Mouse (Mus musculus): Measurements from ENCODE around the gene Eng. TPM values are rescaled to one million over a fixed set of nuclear protein-coding genes. Genes with fewer than 3 reads are reported as not detected.
A peak's percentile ranks its signal among the peaks of the same experiment; 100 is the strongest.

The Eng gene
- total RNA-seq, 2 experiments from 2014 or later = 1.5 to 4.0 TPM

DNA sequence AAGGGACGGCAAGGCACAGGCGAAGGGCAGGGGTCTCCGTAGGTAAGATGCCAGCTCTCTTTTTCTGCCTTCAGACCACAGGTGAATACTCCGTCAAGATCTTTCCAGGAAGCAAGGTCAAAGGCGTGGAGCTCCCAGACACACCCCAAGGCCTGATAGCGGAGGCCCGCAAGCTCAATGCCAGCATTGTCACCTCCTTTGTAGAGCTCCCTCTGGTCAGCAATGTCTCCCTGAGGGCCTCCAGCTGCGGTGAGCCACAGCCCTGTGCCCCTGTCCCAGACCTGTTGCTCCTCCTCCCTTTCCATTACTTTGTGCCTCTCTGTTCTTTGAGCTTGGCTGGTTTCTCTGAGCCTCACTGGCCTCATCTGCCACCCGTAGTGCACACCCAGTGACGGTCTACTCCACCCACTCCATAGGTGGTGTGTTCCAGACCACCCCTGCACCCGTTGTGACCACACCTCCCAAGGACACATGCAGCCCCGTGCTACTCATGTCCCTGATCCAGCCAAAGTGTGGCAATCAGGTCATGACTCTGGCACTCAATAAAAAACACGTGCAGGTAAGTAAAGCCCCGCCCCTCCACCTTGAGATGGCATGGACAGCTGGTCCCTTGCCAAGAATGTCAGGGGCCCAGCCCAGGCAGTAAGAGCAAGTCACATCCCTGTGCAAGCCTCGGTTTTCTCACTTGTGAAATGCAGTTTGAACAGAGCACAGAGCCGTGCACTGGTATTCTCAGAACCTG lies 27.0 kb downstream of the Eng start:
- ATAC-seq (replicated peaks; ENCODE audit: low FRiP score, poor library complexity, severe bottlenecking) = no peak

DNA sequence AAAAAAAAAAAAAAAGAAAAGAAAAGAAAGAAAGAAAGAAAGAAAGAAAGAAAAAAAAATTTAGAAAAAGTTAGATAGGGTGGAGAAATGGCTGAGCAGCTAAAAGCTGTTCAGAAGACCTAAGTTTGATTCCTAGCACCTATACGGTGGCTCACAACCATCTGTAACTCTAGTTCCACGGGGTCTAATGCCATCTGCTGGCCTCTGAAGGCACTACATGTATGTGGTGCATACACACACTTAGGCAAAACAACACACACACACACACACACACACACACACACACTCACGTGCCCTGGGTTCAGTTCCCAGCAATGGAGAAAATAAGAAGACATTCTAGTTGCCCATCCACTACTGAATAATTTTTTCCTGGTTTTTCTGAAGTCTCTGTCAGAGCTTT lies 30.4 kb downstream of the Eng start:
- ATAC-seq (replicated peaks; ENCODE audit: low FRiP score, poor library complexity, severe bottlenecking) = no peak

DNA sequence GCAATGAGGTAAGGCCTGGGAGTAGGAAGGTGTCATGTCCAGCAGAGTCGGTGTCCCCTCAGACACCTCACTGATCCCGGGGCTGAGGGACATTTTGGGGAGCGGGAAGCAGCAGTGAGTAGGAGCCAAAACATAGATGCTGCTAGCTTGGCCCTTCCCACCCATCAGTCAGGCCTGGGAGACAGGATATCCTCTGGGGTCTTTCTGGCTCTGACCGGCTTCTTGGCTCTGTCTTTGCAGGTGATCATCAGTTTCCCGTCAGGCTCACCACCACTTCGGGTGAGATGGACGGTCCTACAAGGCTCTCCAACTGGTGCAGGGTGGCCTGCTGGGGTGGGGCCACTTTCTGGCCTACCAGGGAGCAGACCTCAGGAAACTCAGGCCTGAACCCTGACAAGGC lies 31.3 kb downstream of the Eng start:
- ATAC-seq (replicated peaks; ENCODE audit: low FRiP score, poor library complexity, severe bottlenecking) = no peak

DNA sequence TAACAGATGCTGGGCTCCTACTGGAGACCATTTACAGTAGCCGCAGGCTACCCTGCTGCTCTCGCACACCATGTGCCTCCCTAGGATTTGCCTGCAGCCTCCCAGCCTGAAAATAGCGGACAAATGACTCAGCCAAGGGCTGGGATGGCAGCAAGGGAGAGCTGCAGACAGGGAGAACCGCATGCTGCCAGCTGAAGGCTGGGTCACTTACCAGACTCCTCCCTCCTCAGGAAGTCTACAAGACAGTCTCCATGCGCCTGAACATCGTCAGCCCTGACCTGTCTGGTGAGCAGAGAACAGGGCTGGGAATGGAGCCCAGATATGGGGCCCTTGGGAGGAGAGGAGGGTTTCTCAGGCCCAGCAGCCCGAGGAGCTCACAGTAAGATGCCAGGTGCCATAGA lies 33.7 kb downstream of the Eng start:
- ATAC-seq (replicated peaks; ENCODE audit: low FRiP score, poor library complexity, severe bottlenecking) = no peak

DNA sequence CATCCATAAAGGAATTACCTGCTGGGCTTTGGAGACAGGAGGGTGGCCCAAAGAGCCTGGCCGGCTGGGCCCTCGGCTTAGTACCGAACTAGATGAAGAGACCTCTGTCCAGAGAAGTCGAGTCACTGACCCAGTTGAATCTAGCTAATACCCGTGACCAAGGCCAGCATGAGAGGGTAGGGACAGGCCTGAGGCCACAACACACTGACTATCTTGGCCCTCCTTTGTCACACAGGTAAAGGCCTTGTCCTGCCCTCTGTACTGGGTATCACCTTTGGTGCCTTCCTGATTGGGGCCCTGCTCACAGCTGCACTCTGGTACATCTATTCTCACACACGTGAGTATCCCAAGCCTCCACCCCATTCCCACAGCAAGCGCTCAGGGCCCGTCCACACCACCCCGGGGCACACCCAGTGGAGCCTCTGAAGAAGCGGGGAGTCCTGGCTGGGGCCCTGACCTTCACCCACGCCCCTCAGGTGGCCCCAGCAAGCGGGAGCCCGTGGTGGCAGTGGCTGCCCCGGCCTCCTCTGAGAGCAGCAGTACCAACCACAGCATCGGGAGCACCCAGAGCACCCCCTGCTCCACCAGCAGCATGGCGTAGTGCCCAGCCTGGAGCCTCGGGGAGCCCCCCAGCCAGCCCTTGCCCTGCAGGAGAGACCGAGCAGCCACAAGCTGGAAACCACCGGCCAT lies 34.7 kb downstream of the Eng start:
- ATAC-seq (replicated peaks; ENCODE audit: low FRiP score, poor library complexity, severe bottlenecking) = no peak

DNA sequence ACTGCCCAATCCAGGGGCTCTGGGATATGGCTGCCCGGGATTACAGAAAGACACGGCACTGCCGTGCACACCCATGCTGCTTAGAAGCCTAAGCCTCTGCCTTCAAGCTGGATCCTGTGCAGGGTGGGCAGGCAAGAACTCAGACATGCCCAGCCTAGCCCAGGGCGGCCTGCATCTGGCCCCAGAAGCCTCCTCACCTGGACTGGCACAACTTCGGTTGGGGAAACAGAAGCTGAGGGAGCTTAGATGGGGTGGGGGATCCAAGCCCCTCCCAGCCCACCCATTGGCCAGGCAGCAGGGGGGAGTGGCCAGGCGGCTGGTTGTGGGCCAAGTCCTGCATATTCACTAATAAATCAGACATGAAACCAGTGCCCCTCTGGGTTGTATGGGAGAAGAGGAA lies 35.4 kb downstream of the Eng start:
- no peak for ATAC-seq (replicated peaks; ENCODE audit: low FRiP score, poor library complexity, severe bottlenecking)

DNA sequence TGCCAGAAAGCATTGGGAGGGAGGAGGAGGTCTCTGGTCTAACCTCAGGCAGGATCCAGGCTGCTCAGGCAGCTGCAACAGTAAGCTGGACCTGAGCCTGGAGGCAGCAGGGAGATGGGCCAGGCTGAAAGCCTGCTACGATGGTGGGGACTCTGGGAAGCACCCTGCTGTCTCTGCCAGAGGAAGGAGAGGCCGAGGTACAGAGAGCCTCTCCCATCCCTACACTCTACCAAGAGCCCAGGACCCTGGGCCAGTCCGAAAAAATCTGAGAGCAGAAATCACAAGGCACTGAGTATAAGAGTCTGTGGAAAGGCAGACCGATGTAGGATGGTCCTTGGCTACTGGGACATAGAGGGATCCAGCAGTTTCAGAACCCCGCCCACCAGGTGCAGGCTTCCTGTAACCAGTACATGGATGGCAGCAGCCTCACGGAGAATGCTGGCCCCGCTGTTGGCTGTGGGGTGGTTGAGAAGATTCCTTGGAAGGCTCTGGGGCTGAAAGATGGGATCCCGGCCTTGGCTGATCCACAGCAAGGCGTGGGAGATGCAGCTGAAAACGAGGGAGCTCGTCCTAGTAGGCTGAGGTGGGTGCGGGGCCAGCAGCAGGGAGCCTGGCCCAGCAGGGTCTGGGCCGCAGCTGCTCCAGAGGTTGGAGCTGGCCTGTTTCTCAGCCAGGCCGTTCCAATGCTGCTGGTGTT lies 36.5 kb downstream of the Eng start:
- no peak for ATAC-seq (replicated peaks; ENCODE audit: low FRiP score, poor library complexity, severe bottlenecking)

DNA sequence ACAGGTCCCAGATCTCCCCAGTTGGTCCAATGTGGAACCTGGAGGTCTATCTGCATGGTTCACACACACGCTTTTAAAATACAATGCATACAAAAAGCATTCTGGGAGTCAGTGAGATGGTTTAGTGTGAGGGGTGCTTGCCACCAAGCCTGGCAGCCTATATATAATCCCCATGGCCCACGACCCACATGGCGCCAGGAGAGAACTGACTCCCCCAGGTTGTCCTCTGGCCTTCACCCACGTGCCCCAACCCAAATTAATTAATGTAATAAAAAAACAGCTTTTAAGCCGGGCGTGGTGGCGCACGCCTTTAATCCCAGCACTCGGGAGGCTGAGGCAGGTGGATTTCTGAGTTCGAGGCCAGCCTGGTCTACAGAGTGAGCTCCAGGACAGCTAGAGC lies 37.3 kb downstream of the Eng start:
- ATAC-seq (replicated peaks; ENCODE audit: low FRiP score, poor library complexity, severe bottlenecking) = no peak

DNA sequence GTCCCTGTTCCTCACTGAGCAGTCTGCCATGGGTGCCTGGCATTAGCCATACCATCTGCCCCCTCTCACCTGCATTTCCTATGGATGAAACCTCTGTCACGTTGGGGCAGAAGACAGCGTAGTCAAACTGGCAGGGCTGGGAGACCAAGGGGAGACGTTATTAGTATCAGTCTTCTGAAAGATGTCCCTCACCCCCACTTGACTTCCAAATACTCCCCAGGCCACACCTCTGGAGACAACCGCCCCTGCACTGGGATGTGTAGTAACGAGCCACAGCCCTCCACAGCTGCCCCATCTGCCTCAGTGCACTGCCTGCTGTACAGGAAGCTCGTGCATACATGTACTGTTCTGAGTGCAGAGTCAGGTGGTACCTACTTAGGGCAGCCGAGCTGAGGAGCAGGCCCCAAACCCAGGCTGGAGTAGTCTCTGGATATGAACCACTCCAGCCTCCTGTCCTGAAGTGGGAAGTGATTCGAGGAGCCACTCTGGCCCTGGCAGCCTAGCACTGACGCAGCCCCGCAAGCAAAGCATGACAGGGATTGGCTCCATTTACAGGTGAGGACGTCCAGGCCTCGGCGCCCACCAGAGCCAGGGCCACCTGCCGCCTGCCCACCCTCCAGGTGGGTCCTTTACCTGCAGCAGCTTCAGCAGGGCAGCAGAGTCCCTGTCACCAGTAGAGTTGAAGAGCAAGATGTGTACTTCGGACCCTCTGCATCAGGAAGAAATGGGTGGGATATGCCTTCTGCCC lies 38.5 kb downstream of the Eng start:
- no peak for ATAC-seq (replicated peaks; ENCODE audit: low FRiP score, poor library complexity, severe bottlenecking)

DNA sequence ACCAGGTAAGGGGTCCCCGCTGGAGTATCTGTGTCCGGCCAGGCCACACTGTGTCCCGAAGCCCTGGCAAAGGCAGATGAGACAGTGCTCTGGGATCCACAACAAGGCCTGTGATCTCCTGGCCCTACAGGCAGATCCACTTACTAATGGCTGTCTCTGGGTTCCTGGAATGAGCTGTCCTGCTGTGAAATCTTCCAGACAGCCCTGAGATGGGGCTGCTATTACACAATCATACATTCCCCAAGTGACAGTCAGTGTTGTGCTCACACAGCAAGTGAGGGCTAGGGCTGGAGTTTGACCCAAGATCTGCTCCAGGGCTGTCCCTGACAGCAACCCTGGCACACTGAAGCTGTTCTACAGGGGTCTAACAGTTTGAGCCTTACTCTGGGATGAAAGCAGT lies 39.4 kb downstream of the Eng start:
- ATAC-seq (replicated peaks; ENCODE audit: low FRiP score, poor library complexity, severe bottlenecking) = no peak

DNA sequence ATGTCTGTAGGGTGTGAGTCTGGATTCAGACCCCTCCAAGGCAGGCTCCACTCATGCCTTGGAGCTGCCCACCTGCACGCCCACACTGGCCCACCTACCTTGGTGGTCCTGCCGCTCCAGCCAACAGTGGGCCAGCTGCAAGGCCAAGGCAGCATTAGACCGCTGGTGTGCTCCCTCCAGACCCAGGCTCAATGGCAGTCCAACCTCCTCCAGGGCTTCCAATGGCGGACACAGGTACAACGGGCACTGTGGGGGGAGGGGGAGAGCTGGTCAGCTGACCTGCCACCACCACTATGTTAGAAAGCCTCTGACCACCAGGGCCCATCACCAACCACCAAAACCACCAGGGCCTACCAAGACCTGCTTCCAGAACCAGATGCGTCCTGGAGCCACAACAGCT lies 40.2 kb downstream of the Eng start:
- no peak for ATAC-seq (replicated peaks; ENCODE audit: low FRiP score, poor library complexity, severe bottlenecking)

DNA sequence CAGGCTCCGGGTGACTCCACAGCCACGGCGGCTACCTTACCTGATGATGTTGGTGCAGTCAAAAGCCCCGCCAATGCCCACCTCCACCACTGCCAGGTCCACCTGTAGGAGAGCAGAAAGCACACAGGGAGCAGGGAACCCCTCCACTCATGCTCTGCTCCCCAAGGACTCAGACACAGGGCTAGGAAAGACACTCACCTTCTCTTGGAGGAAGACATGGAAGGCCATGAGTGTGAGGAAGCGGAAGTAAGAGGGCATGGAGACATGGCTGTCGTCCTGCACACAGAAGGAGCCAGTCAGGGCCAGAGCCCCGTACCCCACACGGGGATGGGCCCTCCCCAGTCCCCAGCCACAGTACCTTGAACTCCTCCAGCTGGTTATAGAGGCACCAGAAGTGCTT lies 41.2 kb downstream of the Eng start:
- ATAC-seq (replicated peaks; ENCODE audit: low FRiP score, poor library complexity, severe bottlenecking) = no peak

DNA sequence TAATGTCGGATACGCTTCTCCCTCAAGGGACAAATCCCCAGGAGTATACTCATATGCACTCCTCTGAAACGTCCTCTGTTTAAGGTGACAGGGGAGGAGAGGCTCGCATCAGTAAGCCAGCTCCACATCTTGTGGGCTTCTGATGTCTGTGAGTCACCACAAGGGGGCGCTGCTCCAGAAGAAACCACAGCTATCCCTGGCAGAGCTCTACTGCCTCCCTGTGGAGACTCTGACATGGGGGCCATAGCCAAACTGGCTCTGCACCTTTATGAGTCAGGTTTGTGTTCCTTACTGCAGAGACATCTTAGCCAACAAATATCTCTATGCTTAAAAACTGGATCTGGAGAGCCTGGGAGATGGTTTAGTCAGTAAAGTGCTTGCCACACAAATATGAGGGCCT lies 43.0 kb downstream of the Eng start:
- ATAC-seq (replicated peaks; ENCODE audit: low FRiP score, poor library complexity, severe bottlenecking) = peak; percentile 62

DNA sequence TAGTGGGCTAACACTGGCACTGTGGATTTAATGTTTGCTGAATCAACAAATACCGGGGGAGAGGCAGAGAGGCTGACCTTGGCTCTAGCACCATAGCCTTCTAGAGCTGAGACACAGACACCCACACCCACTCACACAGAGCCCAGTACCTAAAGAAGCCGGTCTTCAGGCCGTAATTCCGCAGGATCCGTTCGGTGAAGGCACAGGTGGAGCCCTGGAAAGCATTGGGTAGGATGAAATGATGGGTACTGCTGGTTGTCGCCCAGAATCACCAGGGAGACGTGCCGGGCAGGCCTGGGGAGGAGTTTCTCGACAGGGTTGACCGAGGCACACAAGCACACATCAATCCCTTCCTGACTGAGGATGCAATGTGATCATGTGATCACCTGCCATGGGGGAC lies 44.6 kb downstream of the Eng start:
- no peak for ATAC-seq (replicated peaks; ENCODE audit: low FRiP score, poor library complexity, severe bottlenecking)

DNA sequence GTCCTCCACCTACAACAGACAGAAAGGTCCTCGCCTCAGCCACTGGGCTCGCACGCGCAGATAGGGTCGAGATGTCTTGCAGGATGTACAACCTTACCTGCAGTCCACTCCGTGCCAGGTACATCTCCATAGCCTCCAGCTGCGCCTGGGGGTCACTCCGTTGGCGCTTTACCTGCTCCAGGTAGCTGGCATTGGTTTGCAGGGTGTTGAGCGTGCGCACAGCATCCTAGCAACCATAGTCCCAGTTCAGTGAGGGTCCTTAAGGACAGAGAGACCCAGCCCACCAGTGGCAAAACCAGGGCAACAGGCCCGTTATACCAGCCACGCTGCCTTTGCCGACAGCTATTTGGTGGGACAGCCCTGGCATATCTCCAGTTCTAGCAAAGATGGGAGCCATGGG lies 46.1 kb downstream of the Eng start:
- no peak for ATAC-seq (replicated peaks; ENCODE audit: low FRiP score, poor library complexity, severe bottlenecking)

DNA sequence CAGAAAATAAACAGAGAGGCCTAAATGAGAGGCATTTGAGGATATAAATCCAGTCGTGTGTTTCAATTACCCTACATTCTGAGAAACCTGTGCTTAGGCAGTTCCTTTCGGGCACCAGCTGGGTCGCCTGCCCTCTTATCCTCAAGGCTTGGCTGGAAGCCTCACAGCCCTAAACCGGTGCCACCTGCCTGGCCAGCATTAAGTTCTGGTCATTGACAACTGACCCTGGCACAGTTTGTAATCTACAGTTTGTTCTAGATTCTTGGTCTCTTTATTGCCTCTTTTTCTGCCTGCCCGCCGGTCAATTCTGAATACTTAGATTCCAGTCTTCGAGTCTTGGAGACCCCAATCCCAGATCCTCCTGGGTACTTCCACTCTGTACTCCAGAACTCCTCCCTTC lies 46.9 kb downstream of the Eng start:
- no peak for ATAC-seq (replicated peaks; ENCODE audit: low FRiP score, poor library complexity, severe bottlenecking)

DNA sequence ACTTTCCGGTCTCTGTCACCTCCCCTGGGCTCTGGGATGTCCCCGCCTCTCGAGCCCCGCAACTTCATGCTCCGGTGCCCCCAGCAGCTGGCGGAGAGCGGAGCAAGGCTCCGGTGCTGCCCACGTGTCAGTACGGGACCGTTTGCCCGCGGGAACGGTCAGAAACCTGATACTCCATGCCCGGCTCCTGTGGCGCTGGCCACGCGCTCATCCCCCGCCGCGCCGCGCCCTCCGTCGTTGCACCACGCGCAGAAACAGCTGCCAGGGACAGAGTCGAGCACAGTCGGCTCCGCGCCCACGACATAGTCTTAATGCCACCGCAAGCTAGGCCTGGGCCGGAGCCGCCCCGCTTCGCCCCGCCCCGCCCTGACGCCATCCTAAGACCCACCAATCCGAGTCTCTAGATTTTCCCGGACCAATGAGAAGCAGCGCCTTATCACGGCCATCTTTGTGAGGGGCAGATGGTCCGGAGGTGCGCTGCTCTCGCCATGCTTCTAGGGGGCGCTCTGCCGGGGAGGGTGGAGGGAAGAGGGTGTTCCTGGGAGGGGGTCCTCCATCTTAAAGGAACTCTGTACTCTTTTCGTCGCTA lies 47.5 kb downstream of the Eng start:
- peak; percentile 85 for ATAC-seq (replicated peaks; ENCODE audit: low FRiP score, poor library complexity, severe bottlenecking)

DNA sequence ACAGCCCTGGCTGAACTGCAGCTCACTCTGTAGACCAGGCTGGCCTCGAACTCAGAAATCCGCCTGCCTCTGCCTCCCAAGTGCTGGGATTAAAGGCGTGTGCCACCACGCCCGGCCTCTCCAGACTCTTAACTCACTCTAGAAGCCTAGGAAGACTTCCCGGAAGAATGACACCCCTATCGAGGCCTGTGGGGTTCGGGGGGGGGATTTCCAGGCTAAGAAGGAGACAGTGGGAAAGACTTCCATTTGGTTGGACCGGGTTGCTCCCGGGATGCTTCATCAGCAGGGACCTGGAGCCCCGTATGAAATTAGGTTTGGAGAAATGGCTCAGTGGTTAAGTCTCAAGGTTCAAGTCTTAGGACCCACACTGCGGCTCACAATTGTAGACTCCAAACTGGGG lies 48.3 kb downstream of the Eng start:
- no peak for ATAC-seq (replicated peaks; ENCODE audit: low FRiP score, poor library complexity, severe bottlenecking)

DNA sequence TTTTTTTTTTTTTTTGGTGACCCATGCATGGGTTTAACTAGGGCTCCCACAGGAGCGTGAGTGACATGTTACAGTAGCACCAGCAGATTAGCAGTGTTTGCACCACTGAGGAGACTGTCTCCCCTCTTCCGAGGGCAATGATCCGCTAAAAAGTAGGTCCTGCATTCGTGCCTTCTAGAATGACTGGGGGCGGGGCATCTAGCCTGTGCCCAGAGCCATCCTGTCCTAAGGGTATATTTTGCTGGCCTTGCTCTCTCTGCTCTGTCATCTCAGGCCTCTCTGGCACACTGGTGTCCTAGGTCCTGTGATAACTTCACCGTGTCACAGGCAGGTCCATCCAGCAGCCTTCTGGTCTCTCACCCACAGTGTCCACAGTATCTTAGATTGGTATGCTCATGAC lies 53.3 kb downstream of the Eng start:
- ATAC-seq (replicated peaks; ENCODE audit: low FRiP score, poor library complexity, severe bottlenecking) = no peak
